Mouse (Mus musculus) hindbrain, embryonic 15.5 days (tissue): Measurements from ENCODE around the gene Tcea3. TPM values are rescaled to one million over a fixed set of nuclear protein-coding genes. Genes with fewer than 3 reads are reported as not detected.
A peak's percentile ranks its signal among the peaks of the same experiment; 100 is the strongest.

Source experiments
- ATAC-seq: fragments of 200-750 bp; cut with Nextera tagmentation; 2 replicates; pipeline ENCODE4 v1.8.0; 2017; ENCODE audit warnings: low read depth, moderate number of reproducible peaks, moderate TSS enrichment; ENCODE audit not compliant: low FRiP score
- H3K27ac ChIP-seq: fragments of 300-500 bp; sonication (generic); replicated peaks from 2 replicates; pipeline ENCODE4 v1.5.1; 2015; ENCODE audit warnings: mild to moderate bottlenecking, inconsistent platforms
- H3K27me3 ChIP-seq: fragments of 300-500 bp; sonication (generic); 2 replicates; pipeline ENCODE4 v1.6.1; 2015; ENCODE audit warnings: control low read depth, inconsistent platforms
- H3K36me3 ChIP-seq: fragments of 300-500 bp; sonication (generic); 2 replicates; pipeline ENCODE4 v1.6.1; 2015; ENCODE audit warnings: control low read depth, inconsistent platforms
- H3K4me1 ChIP-seq: fragments of 300-500 bp; sonication (generic); replicated peaks from 2 replicates; pipeline ENCODE4 v1.6.1; 2015; ENCODE audit warnings: control low read depth, inconsistent platforms
- H3K4me2 ChIP-seq: fragments of 300-500 bp; sonication (generic); 2 replicates; pipeline ENCODE4 v1.6.1; 2015; ENCODE audit warnings: moderate library complexity, mild to moderate bottlenecking, inconsistent platforms
- H3K4me3 ChIP-seq: fragments of 300-500 bp; sonication (generic); 2 replicates; pipeline ENCODE4 v1.5.1; 2015; ENCODE audit warnings: mild to moderate bottlenecking, inconsistent platforms
- H3K9ac ChIP-seq: fragments of 300-500 bp; sonication (generic); 2 replicates; pipeline ENCODE4 v1.6.1; 2015; ENCODE audit warnings: inconsistent platforms
- H3K9me3 ChIP-seq: fragments of 300-500 bp; sonication (generic); 2 replicates; pipeline ENCODE4 v1.6.1; 2016; ENCODE audit warnings: control low read depth, inconsistent platforms
- WGBS: fragments of 180-500 bp; shearing (Covaris S2); methylation state at CpG from one replicate; pipeline ENCODE4 v1.1.7; 2015; 5-methylcytosine and 5-hydroxymethylcytosine counted together
- polyA plus RNA-seq: library from polyadenylated mRNA; unstranded; fragments of >200 nt; fragmentation: Nextera tagmentation; extraction: Ambion mirVana; gene quantifications from 2 replicates; pipeline ENCODE4 v1.2.1, GENCODE M21; 2015

Gene Tcea3
- polyA plus RNA-seq, 1 experiment from 2014 or later, result 2.4 TPM

- H3K4me2 ChIP-seq, result peak overlapping the region; percentile 90
- H3K9ac ChIP-seq, result peak overlapping the region; percentile 68
- peak overlapping the region; percentile 61 for H3K4me3 ChIP-seq
- peaks cover 45% of the 10 kb centered on the region for H3K4me1 ChIP-seq
- peaks cover 10% of the 10 kb centered on the region for H3K27me3 ChIP-seq
- no peaks in the 10 kb centered on the region for H3K9me3 ChIP-seq
- H3K27ac ChIP-seq, result peak overlapping the region; percentile 84
- WGBS, result 23% methylated on average over 6 of the region's 6 CpGs
- ATAC-seq, result no peak; the same call in 1 of the 2 replicates
- peaks cover 24% of the 10 kb centered on the region for H3K36me3 ChIP-seq
These were observed 37.4 kb downstream of the Tcea3 start for GRCm38 (mm10) chr4:136284891-136285290.

DNA sequence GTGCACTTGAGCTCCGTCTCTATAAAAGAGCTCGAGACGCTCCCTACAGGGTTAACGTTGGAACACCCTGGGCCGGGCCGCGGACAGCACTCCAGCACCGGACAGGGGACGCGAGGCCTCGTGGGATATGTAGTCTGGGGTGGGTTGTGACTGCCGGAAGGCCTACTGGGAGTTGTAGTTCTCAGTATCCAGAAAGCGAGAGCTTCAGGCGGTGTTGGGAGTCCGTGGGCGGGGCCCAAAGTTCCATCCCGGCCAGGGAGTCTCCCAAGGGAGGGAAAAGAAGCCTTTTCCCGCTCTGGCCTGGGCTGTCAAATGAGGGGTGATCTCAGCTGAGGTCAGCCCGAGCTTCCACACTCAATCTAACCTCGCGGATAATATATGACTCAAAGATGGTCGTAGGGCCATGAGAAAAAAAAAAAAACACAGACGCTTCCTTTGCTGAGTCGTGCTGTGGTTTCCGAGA lies 37.9 kb downstream of the Tcea3 start:
- H3K4me3 ChIP-seq, result peak overlapping the region; percentile 61
- H3K9ac ChIP-seq, result peak overlapping the region; percentile 68
- H3K36me3 ChIP-seq, result peaks cover 29% of the 10 kb centered on the region
- H3K27ac ChIP-seq, result peak overlapping the region; percentile 84
- H3K4me1 ChIP-seq, result peaks cover 50% of the 10 kb centered on the region
- no peaks in the 10 kb centered on the region for H3K9me3 ChIP-seq
- WGBS, result under 1% methylated on average over 25 of the region's 25 CpGs
- peak; percentile 93 for ATAC-seq
- peaks cover 10% of the 10 kb centered on the region for H3K27me3 ChIP-seq
- peak overlapping the region; percentile 90 for H3K4me2 ChIP-seq

DNA sequence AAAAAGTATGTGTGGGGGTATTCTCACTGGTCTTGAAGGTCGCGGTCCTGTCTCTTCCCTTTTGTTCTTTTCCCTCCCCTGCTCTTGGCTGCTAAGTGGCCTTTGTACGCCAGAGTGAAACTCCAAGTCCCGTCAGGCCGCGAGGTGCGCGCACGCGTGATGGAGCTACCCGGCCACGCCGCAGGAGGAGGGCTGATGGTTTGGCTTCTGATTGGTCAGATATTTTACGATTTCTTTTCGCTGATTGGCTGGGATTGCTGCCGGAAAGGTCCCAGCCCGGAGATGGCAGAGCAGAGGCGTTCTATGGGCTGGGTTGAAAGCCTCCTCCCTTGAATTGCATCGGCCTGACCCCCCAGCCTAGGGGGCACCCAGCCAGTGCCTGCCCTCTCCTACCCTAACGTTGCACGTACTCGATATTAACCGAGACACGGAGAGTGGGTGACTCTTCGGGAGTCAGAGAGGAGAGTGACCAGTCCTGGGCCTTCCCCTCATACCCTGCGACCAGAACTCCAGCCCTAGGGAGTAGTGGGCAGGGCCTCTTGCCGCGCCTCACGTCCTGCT lies 38.4 kb downstream of the Tcea3 start:
- H3K4me3 ChIP-seq, result peak overlapping the region; percentile 61
- peak overlapping the region; percentile 68 for H3K9ac ChIP-seq
- H3K27ac ChIP-seq, result peak overlapping the region; percentile 84
- under 1% methylated on average over 29 of the region's 29 CpGs for WGBS
- H3K4me1 ChIP-seq, result peaks cover 55% of the 10 kb centered on the region
- no peaks in the 10 kb centered on the region for H3K9me3 ChIP-seq
- H3K4me2 ChIP-seq, result peak overlapping the region; percentile 90
- peaks cover 34% of the 10 kb centered on the region for H3K36me3 ChIP-seq
- ATAC-seq, result peak; percentile 92
- H3K27me3 ChIP-seq, result peaks cover 10% of the 10 kb centered on the region

GRCm38 (mm10) chr4:136289918-136290780 lies 42.6 kb downstream of the Tcea3 start:
- no peak for ATAC-seq
- peaks cover 69% of the 10 kb centered on the region for H3K36me3 ChIP-seq

GRCm38 (mm10) chr4:136290781-136291595 lies 43.5 kb downstream of the Tcea3 start:
- H3K36me3 ChIP-seq, result peaks cover 69% of the 10 kb centered on the region
- H3K9ac ChIP-seq, result no peak overlapping the region
- no peak overlapping the region for H3K4me3 ChIP-seq
- WGBS, result 31% methylated on average over 39 of the region's 39 CpGs
- H3K27ac ChIP-seq, result no peak overlapping the region
- peaks cover 29% of the 10 kb centered on the region for H3K4me1 ChIP-seq
- H3K4me2 ChIP-seq, result peak overlapping the region; percentile 17; the same call in 1 of the 2 replicates
- H3K9me3 ChIP-seq, result no peaks in the 10 kb centered on the region
- no peak for ATAC-seq
- peaks cover 10% of the 10 kb centered on the region for H3K27me3 ChIP-seq

More at GRCm38 (mm10) chr4:136289918-136290780, 42.6 kb downstream of the Tcea3 start:
- Histone ChIP-seq H3K4me1 (peaks cover 29% of the 10 kb centered on the region), H3K4me3 (no peak overlapping the region), H3K9ac (no peak overlapping the region), H3K9me3 (no peaks in the 10 kb centered on the region), H3K27ac (no peak overlapping the region), H3K27me3 (peaks cover 10% of the 10 kb centered on the region), H3K4me2 (peak overlapping the region; percentile 17; the same call in 1 of the 2 replicates)
- WGBS, result 26% methylated on average over 66 of the region's 66 CpGs

- no peak for ATAC-seq
- H3K4me3 ChIP-seq, result no peak overlapping the region
- H3K36me3 ChIP-seq, result peaks cover 69% of the 10 kb centered on the region
- H3K4me2 ChIP-seq, result no peak overlapping the region
- 91% methylated on average over 6 of the region's 6 CpGs for WGBS
- H3K9ac ChIP-seq, result no peak overlapping the region
- H3K27ac ChIP-seq, result no peak overlapping the region
- H3K9me3 ChIP-seq, result no peaks in the 10 kb centered on the region
- H3K4me1 ChIP-seq, result peaks cover 24% of the 10 kb centered on the region
- H3K27me3 ChIP-seq, result peaks cover 10% of the 10 kb centered on the region
These were observed 44.2 kb downstream of the Tcea3 start for GRCm38 (mm10) chr4:136291692-136292091.

DNA sequence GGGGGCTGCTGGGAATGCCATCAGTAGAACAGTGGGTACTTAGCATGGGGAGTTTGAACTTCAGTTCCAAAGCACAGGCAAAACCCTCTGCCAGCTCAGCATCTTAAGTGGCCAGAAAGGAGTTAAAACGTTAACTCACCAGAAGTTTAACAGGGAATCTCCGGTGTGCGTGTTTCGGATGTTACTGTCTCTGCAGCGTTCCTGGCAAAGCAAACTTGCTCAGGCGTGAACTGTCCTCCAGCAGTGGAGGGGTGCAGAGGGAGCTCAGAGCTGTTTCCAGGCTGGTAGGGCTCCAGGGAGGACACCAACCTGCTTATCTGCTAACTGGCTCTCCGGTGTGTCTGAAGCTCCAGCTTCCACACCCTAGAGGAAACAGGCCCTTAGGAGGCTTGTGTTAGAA lies 48.4 kb downstream of the Tcea3 start:
- no peak overlapping the region for H3K4me3 ChIP-seq
- H3K27ac ChIP-seq, result no peak overlapping the region
- peaks cover 34% of the 10 kb centered on the region for H3K36me3 ChIP-seq
- H3K9me3 ChIP-seq, result no peaks in the 10 kb centered on the region
- no peak overlapping the region for H3K4me2 ChIP-seq
- 72% methylated on average over 7 of the region's 7 CpGs for WGBS
- H3K9ac ChIP-seq, result no peak overlapping the region
- no peak for ATAC-seq
- 0 out of 2 replicates have a peak, but pooled peaks cover under 1% of the 10 kb centered on the region for H3K4me1 ChIP-seq
- H3K27me3 ChIP-seq, result no peaks in the 10 kb centered on the region

DNA sequence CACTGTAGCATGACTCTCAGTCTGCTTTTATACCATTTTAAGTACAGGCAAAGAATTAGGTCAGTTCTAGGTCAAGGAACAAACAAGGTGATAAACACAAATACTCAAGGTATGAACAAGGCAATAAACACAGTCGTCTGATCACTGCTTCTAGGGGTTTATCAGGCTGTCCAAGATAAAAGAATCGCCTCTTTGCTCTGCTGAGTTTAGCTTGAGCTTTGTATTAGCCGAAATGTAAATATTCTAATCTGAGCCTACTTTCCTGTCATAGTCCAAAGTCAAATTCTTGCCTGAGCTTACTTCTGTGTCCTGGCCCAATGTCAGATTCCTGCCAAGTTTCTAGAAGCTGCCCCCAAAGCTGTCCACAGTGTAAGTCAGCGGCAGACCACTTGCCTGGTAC lies 54.9 kb downstream of the Tcea3 start:
- no peak overlapping the region for H3K9ac ChIP-seq
- H3K36me3 ChIP-seq, result no peaks in the 10 kb centered on the region
- H3K9me3 ChIP-seq, result no peaks in the 10 kb centered on the region
- H3K27ac ChIP-seq, result no peak overlapping the region
- no peaks in the 10 kb centered on the region for H3K4me1 ChIP-seq
- no peak overlapping the region for H3K4me2 ChIP-seq
- no peak for ATAC-seq
- no peaks in the 10 kb centered on the region for H3K27me3 ChIP-seq
- WGBS, result 86% methylated on average over 4 of the region's 4 CpGs
- no peak overlapping the region for H3K4me3 ChIP-seq

GRCm38 (mm10) chr4:136304181-136304580 lies 56.7 kb downstream of the Tcea3 start:
- peaks cover under 1% of the 10 kb centered on the region; the same call in 1 of the 2 replicates for H3K4me1 ChIP-seq
- 51% methylated on average over 2 of the region's 2 CpGs for WGBS
- ATAC-seq, result no peak
- no peak overlapping the region for H3K4me3 ChIP-seq
- no peaks in the 10 kb centered on the region for H3K9me3 ChIP-seq
- H3K9ac ChIP-seq, result no peak overlapping the region
- no peaks in the 10 kb centered on the region for H3K36me3 ChIP-seq
- H3K27me3 ChIP-seq, result no peaks in the 10 kb centered on the region
- no peak overlapping the region for H3K4me2 ChIP-seq
- H3K27ac ChIP-seq, result no peak overlapping the region

DNA sequence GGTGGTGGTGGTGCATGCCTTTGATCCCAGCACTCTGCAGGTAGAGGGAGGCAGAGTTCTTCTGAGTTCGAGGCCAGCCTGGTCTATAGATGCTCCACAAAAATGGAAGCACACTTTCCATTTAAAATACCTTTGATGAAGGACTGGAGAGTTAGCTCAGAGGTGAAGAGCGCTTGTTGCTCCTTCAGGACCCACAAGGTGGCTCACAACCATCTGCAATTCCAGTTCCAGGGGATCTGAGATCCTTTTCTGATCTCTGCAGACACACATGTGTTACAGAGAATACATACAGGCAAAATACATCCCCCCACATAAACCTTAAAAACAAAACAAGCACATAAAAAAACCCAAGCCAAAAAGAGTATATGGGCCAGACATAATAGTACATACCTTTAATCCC lies 60.8 kb downstream of the Tcea3 start:
- Histone ChIP-seq H3K4me1 (peaks cover 26% of the 10 kb centered on the region), H3K27me3 (no peaks in the 10 kb centered on the region), H3K4me2 (no peak overlapping the region), H3K4me3 (no peak overlapping the region), H3K9me3 (no peaks in the 10 kb centered on the region), H3K9ac (no peak overlapping the region), H3K27ac (no peak overlapping the region), H3K36me3 (no peaks in the 10 kb centered on the region)
- ATAC-seq, result no peak
- WGBS, result 49% methylated on average over 2 of the region's 2 CpGs

DNA sequence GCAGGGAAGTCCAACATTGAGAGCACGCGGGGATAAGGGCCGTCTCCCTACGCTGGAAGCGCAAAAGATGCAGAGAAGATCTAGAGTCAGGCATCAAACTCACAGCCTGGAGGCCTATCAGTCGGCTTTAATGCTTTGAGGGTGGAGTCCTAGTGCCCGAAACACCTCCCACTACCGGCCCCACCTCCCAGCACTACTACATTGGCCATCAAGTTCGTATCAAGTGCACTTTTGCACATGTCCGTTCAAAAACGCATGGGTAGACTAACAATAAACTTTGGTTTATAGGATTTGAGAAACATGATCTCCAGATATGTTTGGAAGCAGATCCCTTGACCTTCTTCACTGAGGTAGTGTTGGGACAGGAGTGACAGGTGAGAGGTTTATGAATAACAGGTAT lies 62.3 kb downstream of the Tcea3 start:
- peak overlapping the region; percentile 100 for H3K4me3 ChIP-seq
- H3K4me1 ChIP-seq, result peaks cover 40% of the 10 kb centered on the region
- peak overlapping the region; percentile 74 for H3K9ac ChIP-seq
- no peaks in the 10 kb centered on the region for H3K9me3 ChIP-seq
- 9% methylated on average over 11 of the region's 11 CpGs for WGBS
- H3K4me2 ChIP-seq, result peak overlapping the region; percentile 78
- no peaks in the 10 kb centered on the region for H3K27me3 ChIP-seq
- peak overlapping the region; percentile 95 for H3K27ac ChIP-seq
- no peak for ATAC-seq
- no peaks in the 10 kb centered on the region for H3K36me3 ChIP-seq
